Mouse (Mus musculus): Measurements from ENCODE around the gene Dgkh.

GRCm38 (mm10) chr14:78526907-78527306, 205.7 kb downstream of the Dgkh start:
- TF ChIP-seq POLR2A (IDR thresholded peaks at IDR 0.05; ENCODE audit: borderline replicate concordance, extremely low read depth, low read depth, low read length) (no peak), CTCF (IDR thresholded peaks at IDR 0.05; ENCODE audit: insufficient read depth, low read length) (no peak)

All from lung, adult 2 months (tissue).